Mouse (Mus musculus) stomach, postnatal 0 days (tissue): ENCODE results near the gene Ptk7. TPM values are rescaled to one million over a fixed set of nuclear protein-coding genes. Genes with fewer than 3 reads are reported as not detected.

Experiments used
- ATAC-seq: fragments of 200-750 bp; cut with Nextera tagmentation; 2 replicates; pipeline ENCODE4 v1.8.0; 2017; ENCODE audit not compliant: low FRiP score, low TSS enrichment
- DNase-seq: peaks from one replicate; pipeline ENCODE4 v3.0.0-alpha.2; 2016; ENCODE audit warnings: low spot score
- H3K27ac ChIP-seq: fragments of 300-500 bp; sonication (generic); replicated peaks from 2 replicates; pipeline ENCODE4 v1.5.1; 2014; ENCODE audit warnings: mild to moderate bottlenecking, control low read depth
- H3K27me3 ChIP-seq: fragments of 300-500 bp; sonication (generic); 2 replicates; pipeline ENCODE4 v1.6.1; 2014; ENCODE audit warnings: low read length; ENCODE audit not compliant: control insufficient read depth, insufficient read depth
- H3K36me3 ChIP-seq: fragments of 300-500 bp; sonication (generic); 2 replicates; pipeline ENCODE4 v1.6.1; 2014; ENCODE audit warnings: low read length, mixed read lengths; ENCODE audit not compliant: control insufficient read depth, insufficient read depth
- H3K4me1 ChIP-seq: fragments of 300-500 bp; sonication (generic); replicated peaks from 2 replicates; pipeline ENCODE4 v1.6.1; 2014; ENCODE audit warnings: antibody characterized with exemption; ENCODE audit not compliant: control insufficient read depth, insufficient read depth
- H3K4me2 ChIP-seq: fragments of 300-500 bp; sonication (generic); replicated peaks from 2 replicates; pipeline ENCODE4 v1.6.1; 2014; ENCODE audit warnings: low read depth, mild to moderate bottlenecking, control low read depth, moderate library complexity
- H3K4me3 ChIP-seq: fragments of 300-500 bp; sonication (generic); 2 replicates; pipeline ENCODE4 v1.5.1; 2014; ENCODE audit warnings: low read depth, low read length, control low read depth
- H3K9ac ChIP-seq: fragments of 300-500 bp; sonication (generic); 2 replicates; pipeline ENCODE4 v1.6.1; 2014; ENCODE audit warnings: mild to moderate bottlenecking, low read length, control low read depth, mixed read lengths
- H3K9me3 ChIP-seq: fragments of 300-500 bp; sonication (generic); 2 replicates; pipeline ENCODE4 v1.6.1; 2016; ENCODE audit warnings: low read length; ENCODE audit not compliant: control insufficient read depth
- CTCF ChIP-seq: IDR thresholded peaks from 2 replicates; pipeline ENCODE4 v1.5.1; 2016; ENCODE audit warnings: antibody characterized with exemption, low read depth, mild to moderate bottlenecking, moderate library complexity
- EP300 ChIP-seq: optimal IDR thresholded peaks from 2 replicates; pipeline ENCODE3; 2016; ENCODE audit warnings: antibody characterized with exemption
- WGBS: fragments of 180-500 bp; shearing (Covaris S2); extraction: QIAGEN DNeasy Blood & Tissue Kit; methylation state at CpG from one replicate; pipeline ENCODE4 v1.1.7; 2014; 5-methylcytosine and 5-hydroxymethylcytosine counted together
- polyA plus RNA-seq: library from polyadenylated mRNA; unstranded; fragments of >200 nt; fragmentation: Nextera tagmentation; extraction: Ambion mirVana; gene quantifications from 2 replicates; pipeline ENCODE4 v1.2.1, GENCODE M21; 2015

The Ptk7 gene
- polyA plus RNA-seq, 1 experiment from 2014 or later = 29.4 TPM

DNA sequence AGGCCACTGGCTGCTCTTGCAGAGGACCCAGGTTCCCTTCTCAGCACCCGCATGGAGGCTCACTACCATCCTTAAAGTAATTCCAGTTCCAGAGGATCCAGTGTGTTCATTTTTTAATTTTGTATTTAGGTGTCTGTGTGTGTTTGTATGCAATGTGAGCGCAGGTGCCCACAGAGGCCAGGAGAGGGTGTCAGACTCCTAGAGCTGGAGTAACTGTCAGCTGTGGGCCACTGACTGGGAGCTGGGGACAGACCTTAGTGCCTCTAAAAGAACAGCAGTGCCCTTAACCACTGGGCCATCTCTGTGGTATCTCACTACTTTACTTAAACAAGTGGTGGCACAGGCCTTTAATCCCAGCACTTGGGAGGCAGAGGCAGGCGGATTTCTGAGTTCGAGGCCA lies 26.1 kb downstream of the Ptk7 start:
- Histone ChIP-seq H3K9ac (no peak overlapping the region), H3K27me3 (no peaks in the 10 kb centered on the region), H3K27ac (no peak overlapping the region), H3K4me2 (no peak overlapping the region), H3K9me3 (no peaks in the 10 kb centered on the region), H3K4me3 (no peak overlapping the region), H3K36me3 (no peaks in the 10 kb centered on the region), H3K4me1 (0 out of 2 replicates have a peak, but pooled peaks cover 3% of the 10 kb centered on the region)
- ATAC-seq (no peak), DNase-seq (no peak)
- 100% methylated on average over 4 of the region's 4 CpGs for WGBS
- TF ChIP-seq CTCF (0 out of 2 replicates have a peak, but pooled peaks have one; percentile 31), EP300 (no peak)

DNA sequence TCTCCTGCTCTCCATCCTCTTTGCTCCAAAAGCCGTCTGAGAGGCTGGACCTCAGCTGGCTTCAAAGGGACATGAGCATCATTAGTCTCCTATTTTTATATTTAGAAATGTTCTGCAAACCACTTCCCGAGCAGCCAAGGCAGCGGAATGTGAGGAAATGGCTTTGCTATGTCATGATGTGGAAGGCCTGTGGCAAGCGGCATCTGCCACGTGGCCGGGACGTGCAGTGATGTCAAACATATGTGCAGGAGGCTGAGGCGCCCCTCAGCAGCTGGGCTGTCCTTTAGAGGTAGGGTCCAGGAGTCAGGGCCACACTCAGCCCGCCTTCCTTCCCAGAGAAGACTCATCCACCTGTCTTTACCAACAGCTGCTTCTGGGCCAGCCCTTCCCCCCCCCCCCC lies 27.1 kb downstream of the Ptk7 start:
- no peak for TF ChIP-seq CTCF
- TF ChIP-seq EP300 = no peak
- Histone ChIP-seq H3K9me3 (no peaks in the 10 kb centered on the region), H3K9ac (no peak overlapping the region), H3K27me3 (no peaks in the 10 kb centered on the region), H3K4me1 (0 out of 2 replicates have a peak, but pooled peaks cover 3% of the 10 kb centered on the region), H3K4me3 (no peak overlapping the region), H3K36me3 (no peaks in the 10 kb centered on the region), H3K27ac (peak overlapping the region; percentile 56), H3K4me2 (no peak overlapping the region)
- DNase-seq (no peak), ATAC-seq (peak; percentile 62; the same call in 1 of the 2 replicates)
- WGBS = 54% methylated on average over 9 of the region's 9 CpGs

DNA sequence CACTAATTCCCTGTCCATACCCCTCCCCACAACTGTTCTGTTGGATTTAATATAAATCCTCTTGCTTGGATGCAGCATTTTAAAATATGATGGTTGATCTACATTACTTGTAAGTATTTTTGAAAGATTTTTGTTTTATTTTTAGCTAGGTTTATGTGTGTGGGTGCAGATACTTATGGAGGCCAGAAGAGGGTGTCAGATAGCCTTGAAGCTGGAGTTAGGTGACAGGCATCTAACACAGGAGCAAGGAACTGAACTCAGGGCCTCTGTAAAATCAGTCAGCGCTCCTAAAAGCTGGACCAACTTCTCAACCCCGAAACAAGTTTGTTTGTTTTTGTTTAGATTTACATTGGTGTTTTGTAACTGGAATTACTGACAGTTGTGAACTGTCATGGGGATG lies 28.7 kb downstream of the Ptk7 start:
- Histone ChIP-seq H3K27me3 (no peaks in the 10 kb centered on the region), H3K9ac (no peak overlapping the region), H3K9me3 (no peaks in the 10 kb centered on the region), H3K4me1 (0 out of 2 replicates have a peak, but pooled peaks cover 1% of the 10 kb centered on the region), H3K4me3 (no peak overlapping the region), H3K4me2 (no peak overlapping the region), H3K36me3 (no peaks in the 10 kb centered on the region), H3K27ac (no peak overlapping the region)
- 95% methylated on average over 2 of the region's 2 CpGs for WGBS
- DNase-seq (no peak), ATAC-seq (no peak)
- TF ChIP-seq EP300 = no peak
- peak; percentile 62 for TF ChIP-seq CTCF

DNA sequence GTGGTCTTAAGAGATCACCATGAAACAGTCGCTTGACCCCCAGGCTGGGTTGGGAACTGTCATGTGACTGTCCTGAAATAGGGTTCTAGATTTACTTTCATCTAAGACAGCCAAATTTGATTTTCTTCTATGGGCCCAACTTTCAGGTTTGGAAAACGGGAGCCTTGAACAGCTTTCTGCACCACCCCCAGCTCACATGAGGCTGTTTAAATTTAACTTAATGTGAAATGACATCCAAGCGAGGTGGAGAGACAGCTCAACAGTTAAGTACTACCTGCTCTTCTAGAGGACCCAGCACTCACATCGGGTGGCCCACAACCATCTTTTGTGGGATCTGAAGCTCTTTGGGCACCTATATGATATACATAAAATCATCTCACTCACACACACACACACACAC lies 30.3 kb downstream of the Ptk7 start:
- no peak for ATAC-seq
- H3K4me2 ChIP-seq = no peak overlapping the region
- WGBS = 78% methylated on average over 4 of the region's 4 CpGs
- peaks cover 3% of the 10 kb centered on the region; the same call in 1 of the 2 replicates for H3K4me1 ChIP-seq
- TF ChIP-seq CTCF (no peak), EP300 (no peak)
- DNase-seq = no peak
- no peak overlapping the region for H3K4me3 ChIP-seq
- H3K36me3 ChIP-seq = no peaks in the 10 kb centered on the region
- no peak overlapping the region for H3K27ac ChIP-seq
- H3K9me3 ChIP-seq = no peaks in the 10 kb centered on the region
- no peak overlapping the region for H3K9ac ChIP-seq
- no peaks in the 10 kb centered on the region for H3K27me3 ChIP-seq

GRCm38 (mm10) chr17:46597956-46598355 lies 31.3 kb downstream of the Ptk7 start:
- no peak overlapping the region for H3K4me2 ChIP-seq
- H3K4me3 ChIP-seq = no peak overlapping the region
- H3K9me3 ChIP-seq = no peaks in the 10 kb centered on the region
- DNase-seq = no peak
- H3K9ac ChIP-seq = no peak overlapping the region
- ATAC-seq = no peak
- no peak overlapping the region for H3K27ac ChIP-seq
- H3K27me3 ChIP-seq = no peaks in the 10 kb centered on the region
- no peaks in the 10 kb centered on the region for H3K36me3 ChIP-seq
- TF ChIP-seq CTCF (no peak), EP300 (no peak)
- peaks cover 3% of the 10 kb centered on the region; the same call in 1 of the 2 replicates for H3K4me1 ChIP-seq
- WGBS = 70% methylated on average over 11 of the region's 11 CpGs

DNA sequence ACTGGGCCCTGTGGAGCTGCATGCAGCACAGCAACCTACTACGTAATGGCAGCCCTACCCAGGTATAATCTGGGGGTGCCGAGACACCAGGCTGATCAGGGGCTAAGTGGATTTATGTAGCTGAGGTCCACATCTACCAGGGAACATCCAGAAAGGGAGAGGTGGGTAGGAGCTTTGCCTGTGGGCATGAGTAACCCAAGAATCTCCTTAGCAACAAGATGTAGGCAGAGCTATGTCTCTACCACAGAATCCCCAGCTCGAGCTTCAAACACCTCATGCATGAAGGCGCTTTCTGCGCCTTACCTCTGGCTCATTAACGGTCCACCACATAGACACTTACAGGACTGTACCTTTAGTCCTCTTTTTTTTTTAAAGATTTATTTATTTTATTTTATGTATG lies 34.0 kb downstream of the Ptk7 start:
- no peaks in the 10 kb centered on the region for H3K9me3 ChIP-seq
- H3K4me3 ChIP-seq = no peak overlapping the region
- no peak for TF ChIP-seq EP300
- no peak for TF ChIP-seq CTCF
- H3K27ac ChIP-seq = 0 out of 2 replicates have a peak overlapping the region, but pooled peaks have one; percentile 58
- H3K36me3 ChIP-seq = no peaks in the 10 kb centered on the region
- H3K9ac ChIP-seq = 0 out of 2 replicates have a peak overlapping the region, but pooled peaks have one; percentile 18
- ATAC-seq = no peak
- 76% methylated on average over 6 of the region's 6 CpGs for WGBS
- no peak for DNase-seq
- no peak overlapping the region for H3K4me2 ChIP-seq
- peaks cover 5% of the 10 kb centered on the region; the same call in 1 of the 2 replicates for H3K4me1 ChIP-seq
- no peaks in the 10 kb centered on the region for H3K27me3 ChIP-seq
